ENCODE assay signal across 26 mouse cellular contexts in genomic region chr9:26481890-26482289, GRCm38 (mm10).
"Had no signal": no experiment of that assay in that cellular context is flagged by ENCODE, and none has a peak within 500 bp of the region (broad histone marks: within the 10 kb centered on the region; RNA-seq: fewer than 3 reads in every experiment).

No protein-coding gene starts in this region.

- H3K27me3 ChIP-seq: heart, embryonic 13.5 days; heart, embryonic 15.5 days; hindbrain, embryonic 13.5 days; hindbrain, embryonic 15.5 days; kidney, embryonic 15.5 days; limb, embryonic 13.5 days; limb, embryonic 15.5 days; liver, embryonic 12.5 days had no signal

- H3K27ac ChIP-seq: heart, adult 2 months; heart, embryonic 13.5 days; heart, embryonic 15.5 days; hindbrain, embryonic 13.5 days; hindbrain, embryonic 15.5 days; hindbrain, postnatal 0 days; kidney, embryonic 15.5 days; kidney, postnatal 0 days; limb, embryonic 13.5 days; limb, embryonic 15.5 days; liver, embryonic 12.5 days had no signal

- H3K9me3 ChIP-seq: heart, embryonic 13.5 days; heart, embryonic 15.5 days; hindbrain, embryonic 13.5 days; hindbrain, embryonic 15.5 days; kidney, embryonic 15.5 days; limb, embryonic 13.5 days; limb, embryonic 15.5 days; liver, embryonic 12.5 days had no signal

- H3K4me2 ChIP-seq: heart, embryonic 11.5 days; heart, embryonic 13.5 days; heart, embryonic 15.5 days; hindbrain, embryonic 13.5 days; hindbrain, embryonic 15.5 days; kidney, embryonic 15.5 days; limb, embryonic 13.5 days; limb, embryonic 15.5 days; liver, embryonic 12.5 days had no signal

- H3K4me1 ChIP-seq: heart, embryonic 13.5 days; heart, embryonic 15.5 days; hindbrain, embryonic 13.5 days; hindbrain, embryonic 15.5 days; kidney, embryonic 15.5 days; limb, embryonic 13.5 days; limb, embryonic 15.5 days; liver, embryonic 12.5 days had no signal

- ATAC-seq: hindbrain, postnatal 0 days; intestine, embryonic 16.5 days; liver, embryonic 12.5 days had no signal

- H3K36me3 ChIP-seq: heart, embryonic 13.5 days; heart, embryonic 15.5 days; hindbrain, embryonic 13.5 days; hindbrain, embryonic 15.5 days; kidney, embryonic 15.5 days; limb, embryonic 13.5 days; limb, embryonic 15.5 days; liver, embryonic 12.5 days had no signal

- H3K4me3 ChIP-seq: heart, adult 2 months; heart, embryonic 13.5 days; heart, embryonic 15.5 days; hindbrain, embryonic 13.5 days; hindbrain, embryonic 15.5 days; kidney, embryonic 15.5 days; limb, embryonic 13.5 days; limb, embryonic 15.5 days; liver, embryonic 12.5 days had no signal

- DNase-seq: gastrocnemius, postnatal 14 days; gastrocnemius, postnatal 36 days; heart, adult 11 months; heart, adult 2 months; heart, postnatal 14 days; heart, postnatal 36 days; kidney, adult 11 months; kidney, adult 2 months; kidney, adult 9 months; kidney, postnatal 14 days; kidney, postnatal 36 days; layer of hippocampus, adult 9-11 months; layer of hippocampus, postnatal 36 days; left cerebral cortex, postnatal 4 days had no signal
